12 mouse cellular contexts compared by ENCODE assay signal in the genomic region with DNA sequence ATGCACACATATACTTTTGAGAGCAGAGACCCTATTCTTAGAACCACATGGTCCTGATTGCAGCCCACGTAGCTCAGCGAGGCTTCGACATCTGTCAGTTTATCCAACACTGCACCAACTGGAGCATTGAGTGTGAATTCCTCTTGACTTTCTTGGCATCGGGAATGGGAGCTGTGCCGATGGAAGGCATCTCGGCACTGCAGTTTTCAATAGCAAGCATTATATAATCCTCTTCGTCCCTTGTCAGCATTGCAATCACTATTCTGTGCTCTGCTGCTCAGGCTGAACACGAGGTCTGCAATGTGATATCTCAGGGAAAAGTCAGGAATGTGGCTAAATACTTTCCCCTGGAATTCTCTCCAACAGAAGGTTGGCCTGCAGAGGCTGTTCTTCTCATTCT.
DNase-seq lines count a peak whose midpoint lies in the region; ATAC-seq and TF ChIP-seq lines count a peak whose summit lies in the region.
"Had no signal": no experiment of that assay in that cellular context is flagged by ENCODE, and none has a peak within 500 bp of the region (broad histone marks: within the 10 kb centered on the region; RNA-seq: fewer than 3 reads in every experiment).

No protein-coding gene starts in this region.

- H3K4me2 ChIP-seq in midbrain, embryonic 16.5 days (ENCODE audit: low read length), result no peak overlapping the region
- H3K4me2 ChIP-seq: neural tube, embryonic 13.5 days had no signal

- ATAC-seq in midbrain, embryonic 16.5 days, result no peak

- no peak overlapping the region for H3K9ac ChIP-seq in midbrain, embryonic 16.5 days (ENCODE audit: low read depth, low read length)
- H3K9ac ChIP-seq: neural tube, embryonic 13.5 days had no signal

- no peak overlapping the region for H3K4me3 ChIP-seq in thymus, adult 2 months (ENCODE audit: control insufficient read depth, insufficient read depth, low read length)
- no peak overlapping the region for H3K4me3 ChIP-seq in midbrain, embryonic 16.5 days (ENCODE audit: low read depth, low read length)
- H3K4me3 ChIP-seq: neural tube, embryonic 13.5 days had no signal

- no peaks in the 10 kb centered on the region for H3K27me3 ChIP-seq in thymus, adult 2 months (ENCODE audit: control insufficient read depth, insufficient read depth, low read length)
- H3K27me3 ChIP-seq in midbrain, embryonic 16.5 days (ENCODE audit: control insufficient read depth, insufficient read depth, low read depth, low read length), result no peaks in the 10 kb centered on the region
- H3K27me3 ChIP-seq: neural tube, embryonic 13.5 days had no signal

- H3K36me3 ChIP-seq in thymus, adult 2 months (ENCODE audit: control insufficient read depth, insufficient read depth, low read length), result no peaks in the 10 kb centered on the region
- H3K36me3 ChIP-seq in midbrain, embryonic 16.5 days (ENCODE audit: control insufficient read depth, insufficient read depth, low read length), result no peaks in the 10 kb centered on the region
- H3K36me3 ChIP-seq: G1E; neural tube, embryonic 13.5 days had no signal

- peak; percentile 15 for DNase-seq in embryo, embryonic 10 days (ENCODE audit: low spot score)
- no peak for DNase-seq in embryo, embryonic 9.5 days (ENCODE audit: extremely low spot score)
- DNase-seq in embryo, embryonic 11 days, result peak; percentile 2
- peak; percentile 64 to 80 for DNase-seq in layer of hippocampus, adult 18-20 months (ENCODE audit: low spot score in 2 of 2)
- peak; percentile 53 to 91 for DNase-seq in left cerebral cortex, postnatal 25 days (ENCODE audit: low spot score in 2 of 2)
- no peak for DNase-seq in thymus, adult 2 months
- DNase-seq in adrenal gland, adult 8-10 months, result no peak
- DNase-seq: adrenal gland, adult 2 months; cerebellum, postnatal 10 days had no signal

- H3K9me3 ChIP-seq in midbrain, embryonic 16.5 days (replicated peaks; ENCODE audit: control insufficient read depth, low read length, poor library complexity, severe bottlenecking), result no peaks in the 10 kb centered on the region
- H3K9me3 ChIP-seq: G1E; neural tube, embryonic 13.5 days had no signal

- TF ChIP-seq CTCF in thymus, adult 2 months (IDR thresholded peaks at IDR 0.05; ENCODE audit: borderline replicate concordance, control insufficient read depth, extremely low read depth, insufficient read depth, low read length, poor library complexity), result no peak

- H3K27ac ChIP-seq in thymus, adult 2 months (ENCODE audit: control insufficient read depth, insufficient read depth, low read length), result no peak overlapping the region
- H3K27ac ChIP-seq in midbrain, embryonic 16.5 days (ENCODE audit: low read length), result no peak overlapping the region
- H3K27ac ChIP-seq: neural tube, embryonic 13.5 days had no signal

- no peaks in the 10 kb centered on the region for H3K4me1 ChIP-seq in thymus, adult 2 months (replicated peaks; ENCODE audit: control insufficient read depth, insufficient read depth, low read length)
- no peaks in the 10 kb centered on the region for H3K4me1 ChIP-seq in midbrain, embryonic 16.5 days (ENCODE audit: control insufficient read depth, insufficient read depth, low read length)
- H3K4me1 ChIP-seq: neural tube, embryonic 13.5 days had no signal

- intact Hi-C loops in left cerebral cortex, postnatal 25 days (cut with DNase I), result loop anchor here (1.0 kb wide), 1 partner anchor 70 kb away; no protein-coding TSS in a partner anchor

- WGBS in thymus, adult 2 months, result 88% methylated on average over 8 of the region's 8 CpGs
- WGBS in midbrain, embryonic 16.5 days, result 65% methylated on average over 8 of the region's 8 CpGs

- TF ChIP-seq POLR2A in thymus, adult 2 months (IDR thresholded peaks at IDR 0.05; ENCODE audit: control insufficient read depth, extremely low read depth, insufficient read depth, low read length, poor library complexity), result no peak

Comparison
In these comparisons a context has a peak if more than half of its experiments do, and no peak if none do; other contexts are left out.
1. DNase-seq: peak in embryo, embryonic 10 days (single experiment), embryo, embryonic 11 days (single experiment), layer of hippocampus, adult 18-20 months (2 of 2) and left cerebral cortex, postnatal 25 days (2 of 2); none in embryo, embryonic 9.5 days (single experiment), thymus, adult 2 months (single experiment) and adrenal gland, adult 8-10 months (single experiment).